Mouse (Mus musculus) lung, postnatal 4 days (tissue): Measurements from ENCODE around the gene Slc35f1.

Experiments used
- DNase-seq, 2 experiments: peaks; one replicate each; pipeline ENCODE4 v3.0.0; 2021

Gene Slc35f1

GRCm38 (mm10) chr10:52690334-52690991, at the start of gene Slc35f1:
Gene Slc35f1, plus strand, starts transcription at chr10:52690533.
- peak; percentile 52 to 54 for DNase-seq

- no peak for DNase-seq
These were observed 19.1 kb upstream of the Slc35f1 start for GRCm38 (mm10) chr10:52671234-52671633.

GRCm38 (mm10) chr10:52690992-52691731, 829 bp downstream of the Slc35f1 start:
- DNase-seq = peak in 1 of 2 experiments; percentile 11

GRCm38 (mm10) chr10:52703688-52704087, 13.4 kb downstream of the Slc35f1 start:
- no peak for DNase-seq

- peak in 1 of 2 experiments; percentile 25 for DNase-seq
These were observed 14.0 kb downstream of the Slc35f1 start for GRCm38 (mm10) chr10:52704101-52705051.

- DNase-seq = no peak
These were observed 19.1 kb downstream of the Slc35f1 start for GRCm38 (mm10) chr10:52709482-52709881.

- no peak for DNase-seq
These were observed 21.8 kb downstream of the Slc35f1 start for GRCm38 (mm10) chr10:52712166-52712565.

GRCm38 (mm10) chr10:52714557-52714956, 24.2 kb downstream of the Slc35f1 start:
- no peak for DNase-seq

GRCm38 (mm10) chr10:52715146-52715545, 24.8 kb downstream of the Slc35f1 start:
- no peak for DNase-seq

GRCm38 (mm10) chr10:52718199-52718917, 28.0 kb downstream of the Slc35f1 start:
- no peak for DNase-seq

- no peak for DNase-seq
These were observed 36.3 kb downstream of the Slc35f1 start for GRCm38 (mm10) chr10:52726674-52727073.

GRCm38 (mm10) chr10:52742671-52743379, 52.5 kb downstream of the Slc35f1 start:
- peak in 1 of 2 experiments; percentile 19 for DNase-seq

- DNase-seq = no peak
These were observed 53.5 kb downstream of the Slc35f1 start for GRCm38 (mm10) chr10:52743831-52744230.

- no peak for DNase-seq
These were observed 57.8 kb downstream of the Slc35f1 start for GRCm38 (mm10) chr10:52748028-52748597.

- DNase-seq = no peak
These were observed 65.8 kb downstream of the Slc35f1 start for GRCm38 (mm10) chr10:52755949-52756679.

GRCm38 (mm10) chr10:52757496-52758260, 67.3 kb downstream of the Slc35f1 start:
- no peak for DNase-seq

- DNase-seq = no peak
These were observed 68.3 kb downstream of the Slc35f1 start for GRCm38 (mm10) chr10:52758589-52758988.

GRCm38 (mm10) chr10:52760527-52760926, 70.2 kb downstream of the Slc35f1 start:
- DNase-seq = no peak

GRCm38 (mm10) chr10:52779926-52780485, 89.7 kb downstream of the Slc35f1 start:
- DNase-seq = no peak
